Mouse (Mus musculus) liver, embryonic 14.5 days (tissue): ENCODE results near the gene Vasp.
A peak's percentile ranks its signal among the peaks of the same experiment; 100 is the strongest.

Experiments
- CTCF ChIP-seq: IDR thresholded peaks from 2 replicates; pipeline ENCODE4 v1.5.1; 2016; ENCODE audit warnings: antibody characterized with exemption, low read depth, control low read depth
- EP300 ChIP-seq: IDR thresholded peaks from 2 replicates; pipeline ENCODE4 v1.6.1; 2016; ENCODE audit warnings: antibody characterized with exemption, low read depth

DNA sequence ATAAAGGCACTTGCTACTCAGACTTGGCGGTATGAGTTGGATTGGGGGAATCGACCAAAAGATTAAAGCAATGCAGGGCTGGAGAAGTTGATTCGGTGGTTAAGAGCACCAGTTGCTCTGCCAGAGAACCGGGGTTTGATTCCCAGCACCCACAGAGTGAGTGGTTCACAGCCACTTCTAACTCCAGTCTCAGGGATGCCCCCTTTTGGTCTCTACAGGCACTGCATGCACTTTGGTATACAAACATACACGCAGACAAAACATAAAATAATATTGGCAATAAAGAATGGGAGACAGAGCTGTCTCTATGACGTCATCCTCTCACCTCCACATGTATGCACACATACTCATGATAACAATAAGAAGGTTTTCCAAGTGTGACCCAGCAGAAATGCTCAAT lies 25.4 kb upstream of the Vasp start:
- peak; percentile 31 for TF ChIP-seq CTCF
- no peak for TF ChIP-seq EP300
